Mouse (Mus musculus): ENCODE measurements around the gene Itgb2. TPM values are rescaled to one million over a fixed set of nuclear protein-coding genes. Genes with fewer than 3 reads are reported as not detected.
A peak's percentile ranks its signal among the peaks of the same experiment; 100 is the strongest.

Itgb2 gene
- polyA plus RNA-seq, 1 experiment from 2014 or later: 2.7 TPM

DNA sequence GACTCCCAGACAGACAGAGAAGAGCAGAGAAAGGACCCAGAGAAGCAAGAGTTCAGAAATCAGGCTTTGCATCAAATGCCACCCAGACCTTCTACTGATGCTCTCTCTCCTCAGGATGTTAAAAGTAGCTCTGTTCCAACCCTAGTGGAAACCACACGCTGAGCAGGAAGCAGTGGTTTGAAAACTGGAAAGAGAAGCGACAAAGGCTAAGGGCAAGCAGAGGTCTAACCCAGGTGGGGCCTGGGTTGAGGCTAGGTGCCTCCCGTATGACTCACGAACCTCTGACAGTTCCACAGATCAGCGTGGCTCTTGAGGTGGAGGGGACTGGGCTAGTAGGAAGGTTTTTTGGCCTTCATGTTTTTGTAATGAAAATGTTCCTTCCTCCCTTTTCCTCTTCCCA lies 9.6 kb upstream of the Itgb2 start:
- Histone ChIP-seq H3K9ac (replicated peaks; ENCODE audit: low read depth, low read length) (no peak overlapping the region), H3K4me1 (ENCODE audit: control insufficient read depth, insufficient read depth, low read length) (peaks cover 6% of the 10 kb centered on the region), H3K9me3 (ENCODE audit: control insufficient read depth, low read depth, low read length) (no peaks in the 10 kb centered on the region), H3K4me3 (ENCODE audit: low read depth, low read length) (no peak overlapping the region), H3K27me3 (ENCODE audit: control insufficient read depth, insufficient read depth, low read length) (no peaks in the 10 kb centered on the region), H3K36me3 (ENCODE audit: control insufficient read depth, insufficient read depth, low read length) (no peaks in the 10 kb centered on the region), H3K27ac (ENCODE audit: low read length) (no peak overlapping the region), H3K4me2 (replicated peaks; ENCODE audit: low read depth, low read length) (no peak overlapping the region)
- WGBS: 77% methylated on average over 5 of the region's 5 CpGs
- ATAC-seq (ENCODE audit: insufficient number of reproducible peaks, insufficient read depth, low FRiP score, low read depth): no peak

DNA sequence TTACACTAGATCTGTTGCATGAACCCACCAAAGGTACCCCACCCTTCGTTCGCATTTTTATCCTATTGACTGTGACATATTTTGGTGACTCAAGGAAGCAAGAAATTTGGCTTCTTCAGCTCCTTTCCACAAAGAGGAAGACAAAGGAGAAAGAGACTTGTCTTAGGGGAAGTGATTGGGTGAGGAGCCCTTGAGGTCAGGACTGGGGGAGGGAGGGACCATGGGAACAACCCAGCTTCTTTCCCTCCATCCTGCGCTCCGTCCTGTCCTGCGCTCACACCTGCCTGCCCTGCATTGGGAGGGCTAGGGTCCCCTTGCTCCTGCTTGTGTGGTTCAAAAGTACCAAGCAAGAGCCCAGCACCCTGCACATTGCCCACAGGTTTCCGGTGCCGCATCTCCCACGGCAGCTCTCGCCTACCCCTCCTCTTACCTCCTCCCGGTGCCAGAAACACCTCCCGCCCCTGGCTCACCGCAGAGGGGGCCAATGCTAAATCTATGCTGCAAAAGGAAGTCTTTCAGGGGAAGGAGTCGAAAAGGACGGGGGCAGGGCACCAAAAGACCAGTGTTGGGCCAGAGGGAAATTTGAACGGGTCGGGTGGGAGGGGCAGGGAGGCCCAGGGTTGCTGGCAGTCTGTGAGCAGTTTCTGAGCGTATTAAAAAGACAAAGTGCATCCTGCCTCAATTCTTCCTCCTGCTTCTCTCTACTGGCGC lies 7.9 kb upstream of the Itgb2 start:
- no peaks in the 10 kb centered on the region for H3K36me3 ChIP-seq (ENCODE audit: control insufficient read depth, insufficient read depth, low read length)
- H3K4me1 ChIP-seq (ENCODE audit: control insufficient read depth, insufficient read depth, low read length): no peaks in the 10 kb centered on the region; the same call in 1 of the 2 replicates
- no peaks in the 10 kb centered on the region for H3K9me3 ChIP-seq (ENCODE audit: control insufficient read depth, low read depth, low read length)
- WGBS: 15% methylated on average over 18 of the region's 18 CpGs
- no peak overlapping the region for H3K27ac ChIP-seq (ENCODE audit: low read length)
- no peak overlapping the region for H3K9ac ChIP-seq (replicated peaks; ENCODE audit: low read depth, low read length)
- H3K27me3 ChIP-seq (ENCODE audit: control insufficient read depth, insufficient read depth, low read length): no peaks in the 10 kb centered on the region
- peak overlapping the region; percentile 45 for H3K4me2 ChIP-seq (replicated peaks; ENCODE audit: low read depth, low read length)
- 0 out of 2 replicates have a peak, but pooled peaks have one; percentile 40 for ATAC-seq (ENCODE audit: insufficient number of reproducible peaks, insufficient read depth, low FRiP score, low read depth)
- H3K4me3 ChIP-seq (ENCODE audit: low read depth, low read length): 0 out of 2 replicates have a peak overlapping the region, but pooled peaks have one; percentile 14

DNA sequence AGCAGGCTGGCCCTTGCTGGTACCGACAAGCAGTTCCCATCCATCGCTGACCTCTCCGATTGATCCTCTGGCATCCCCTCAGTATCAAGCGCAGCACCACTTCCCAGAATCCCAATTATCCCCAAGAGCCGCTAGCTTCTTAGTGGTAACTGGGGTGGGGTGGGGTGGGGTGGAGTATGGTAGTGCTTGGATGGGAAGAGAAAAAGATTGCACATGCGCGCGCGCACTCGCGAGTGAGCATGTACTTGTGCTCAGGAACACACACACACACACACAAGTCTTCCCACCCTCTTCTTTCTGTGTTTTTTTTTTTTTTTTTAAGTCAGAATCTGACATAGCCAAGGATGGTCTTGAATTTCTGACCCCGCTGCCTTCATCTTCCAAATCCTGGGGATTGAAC lies 7.3 kb upstream of the Itgb2 start:
- H3K9ac ChIP-seq (replicated peaks; ENCODE audit: low read depth, low read length): no peak overlapping the region
- H3K27ac ChIP-seq (ENCODE audit: low read length): no peak overlapping the region
- no peak for ATAC-seq (ENCODE audit: insufficient number of reproducible peaks, insufficient read depth, low FRiP score, low read depth)
- H3K27me3 ChIP-seq (ENCODE audit: control insufficient read depth, insufficient read depth, low read length): no peaks in the 10 kb centered on the region
- H3K4me1 ChIP-seq (ENCODE audit: control insufficient read depth, insufficient read depth, low read length): no peaks in the 10 kb centered on the region; the same call in 1 of the 2 replicates
- 57% methylated on average over 12 of the region's 12 CpGs for WGBS
- H3K4me2 ChIP-seq (replicated peaks; ENCODE audit: low read depth, low read length): peak overlapping the region; percentile 45
- H3K4me3 ChIP-seq (ENCODE audit: low read depth, low read length): no peak overlapping the region
- H3K9me3 ChIP-seq (ENCODE audit: control insufficient read depth, low read depth, low read length): no peaks in the 10 kb centered on the region
- H3K36me3 ChIP-seq (ENCODE audit: control insufficient read depth, insufficient read depth, low read length): no peaks in the 10 kb centered on the region

DNA sequence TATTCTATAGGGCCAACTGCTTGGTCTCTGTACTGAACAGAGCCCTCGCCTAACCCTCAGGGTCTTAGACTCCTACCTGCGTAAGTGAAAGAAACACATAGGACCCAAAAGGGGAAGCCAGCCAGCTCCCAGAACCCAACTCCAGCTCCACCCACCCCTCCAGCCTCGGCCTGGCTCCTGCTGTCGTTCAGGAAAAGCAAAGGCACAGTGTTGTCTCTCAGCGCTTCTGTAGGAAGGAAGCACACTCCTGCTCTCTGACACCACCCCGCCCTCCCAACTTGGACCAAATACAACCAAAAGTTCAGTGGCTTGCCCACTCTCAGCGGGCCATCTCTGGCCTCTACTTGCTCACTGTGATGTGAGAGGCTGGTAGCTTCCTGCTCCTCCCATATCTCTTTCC lies 6.7 kb upstream of the Itgb2 start:
- ATAC-seq (ENCODE audit: insufficient number of reproducible peaks, insufficient read depth, low FRiP score, low read depth): no peak
- Histone ChIP-seq H3K4me1 (ENCODE audit: control insufficient read depth, insufficient read depth, low read length) (no peaks in the 10 kb centered on the region; the same call in 1 of the 2 replicates), H3K4me2 (replicated peaks; ENCODE audit: low read depth, low read length) (no peak overlapping the region), H3K27me3 (ENCODE audit: control insufficient read depth, insufficient read depth, low read length) (no peaks in the 10 kb centered on the region), H3K9ac (replicated peaks; ENCODE audit: low read depth, low read length) (no peak overlapping the region), H3K27ac (ENCODE audit: low read length) (no peak overlapping the region), H3K9me3 (ENCODE audit: control insufficient read depth, low read depth, low read length) (no peaks in the 10 kb centered on the region), H3K4me3 (ENCODE audit: low read depth, low read length) (no peak overlapping the region), H3K36me3 (ENCODE audit: control insufficient read depth, insufficient read depth, low read length) (no peaks in the 10 kb centered on the region)
- WGBS: 64% methylated on average over 7 of the region's 7 CpGs

DNA sequence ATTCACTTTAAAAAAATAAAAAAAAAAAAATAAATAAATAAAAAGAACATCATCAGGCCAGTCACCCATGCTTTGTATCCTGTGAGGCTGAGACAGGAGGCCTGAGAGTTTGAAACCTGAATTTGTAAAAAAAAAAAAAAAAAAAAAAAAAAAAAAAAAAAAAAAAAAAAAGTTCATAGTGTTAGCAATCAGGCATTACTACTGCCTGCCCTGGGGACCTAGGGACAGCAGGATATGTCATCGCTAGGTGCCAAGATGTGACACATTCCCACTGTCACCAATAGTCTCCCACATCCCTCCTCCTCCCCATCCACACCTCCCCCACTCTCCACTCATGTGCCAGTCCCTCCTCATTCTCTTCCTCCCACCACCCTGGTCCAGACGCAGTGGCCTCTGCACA lies 3.6 kb upstream of the Itgb2 start:
- no peak for ATAC-seq (ENCODE audit: insufficient number of reproducible peaks, insufficient read depth, low FRiP score, low read depth)
- Histone ChIP-seq H3K9ac (replicated peaks; ENCODE audit: low read depth, low read length) (no peak overlapping the region), H3K27me3 (ENCODE audit: control insufficient read depth, insufficient read depth, low read length) (no peaks in the 10 kb centered on the region), H3K4me3 (ENCODE audit: low read depth, low read length) (no peak overlapping the region), H3K9me3 (ENCODE audit: control insufficient read depth, low read depth, low read length) (no peaks in the 10 kb centered on the region), H3K4me2 (replicated peaks; ENCODE audit: low read depth, low read length) (no peak overlapping the region), H3K27ac (ENCODE audit: low read length) (no peak overlapping the region), H3K4me1 (ENCODE audit: control insufficient read depth, insufficient read depth, low read length) (no peaks in the 10 kb centered on the region; the same call in 1 of the 2 replicates), H3K36me3 (ENCODE audit: control insufficient read depth, insufficient read depth, low read length) (no peaks in the 10 kb centered on the region)
- 72% methylated on average over 2 of the region's 2 CpGs for WGBS

DNA sequence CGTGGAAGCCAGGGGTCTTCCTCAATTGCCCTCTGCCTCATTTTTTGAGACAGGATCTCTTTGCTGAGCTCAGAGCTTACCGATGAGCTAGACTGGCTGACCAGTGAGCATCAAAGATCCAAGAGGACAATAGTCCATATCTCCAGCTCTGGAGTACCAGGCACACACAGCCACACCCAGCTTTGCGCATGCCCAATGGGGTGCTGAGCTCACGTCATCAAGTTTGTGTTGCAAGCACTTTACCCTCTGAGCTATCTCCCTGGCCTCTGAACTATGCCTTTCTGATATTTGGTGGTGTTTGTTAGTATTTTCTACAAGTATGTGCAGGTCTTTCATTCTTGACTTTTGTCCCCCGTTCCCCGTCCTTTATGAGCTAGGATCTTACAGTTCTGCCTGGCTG lies 1.4 kb upstream of the Itgb2 start:
- Histone ChIP-seq H3K36me3 (ENCODE audit: control insufficient read depth, insufficient read depth, low read length) (no peaks in the 10 kb centered on the region), H3K4me3 (ENCODE audit: low read depth, low read length) (no peak overlapping the region), H3K4me2 (replicated peaks; ENCODE audit: low read depth, low read length) (no peak overlapping the region), H3K9me3 (ENCODE audit: control insufficient read depth, low read depth, low read length) (no peaks in the 10 kb centered on the region), H3K27ac (ENCODE audit: low read length) (no peak overlapping the region), H3K27me3 (ENCODE audit: control insufficient read depth, insufficient read depth, low read length) (no peaks in the 10 kb centered on the region), H3K4me1 (ENCODE audit: control insufficient read depth, insufficient read depth, low read length) (no peaks in the 10 kb centered on the region), H3K9ac (replicated peaks; ENCODE audit: low read depth, low read length) (no peak overlapping the region)
- ATAC-seq (ENCODE audit: insufficient number of reproducible peaks, insufficient read depth, low FRiP score, low read depth): no peak
- WGBS: 78% methylated on average over 6 of the region's 6 CpGs

DNA sequence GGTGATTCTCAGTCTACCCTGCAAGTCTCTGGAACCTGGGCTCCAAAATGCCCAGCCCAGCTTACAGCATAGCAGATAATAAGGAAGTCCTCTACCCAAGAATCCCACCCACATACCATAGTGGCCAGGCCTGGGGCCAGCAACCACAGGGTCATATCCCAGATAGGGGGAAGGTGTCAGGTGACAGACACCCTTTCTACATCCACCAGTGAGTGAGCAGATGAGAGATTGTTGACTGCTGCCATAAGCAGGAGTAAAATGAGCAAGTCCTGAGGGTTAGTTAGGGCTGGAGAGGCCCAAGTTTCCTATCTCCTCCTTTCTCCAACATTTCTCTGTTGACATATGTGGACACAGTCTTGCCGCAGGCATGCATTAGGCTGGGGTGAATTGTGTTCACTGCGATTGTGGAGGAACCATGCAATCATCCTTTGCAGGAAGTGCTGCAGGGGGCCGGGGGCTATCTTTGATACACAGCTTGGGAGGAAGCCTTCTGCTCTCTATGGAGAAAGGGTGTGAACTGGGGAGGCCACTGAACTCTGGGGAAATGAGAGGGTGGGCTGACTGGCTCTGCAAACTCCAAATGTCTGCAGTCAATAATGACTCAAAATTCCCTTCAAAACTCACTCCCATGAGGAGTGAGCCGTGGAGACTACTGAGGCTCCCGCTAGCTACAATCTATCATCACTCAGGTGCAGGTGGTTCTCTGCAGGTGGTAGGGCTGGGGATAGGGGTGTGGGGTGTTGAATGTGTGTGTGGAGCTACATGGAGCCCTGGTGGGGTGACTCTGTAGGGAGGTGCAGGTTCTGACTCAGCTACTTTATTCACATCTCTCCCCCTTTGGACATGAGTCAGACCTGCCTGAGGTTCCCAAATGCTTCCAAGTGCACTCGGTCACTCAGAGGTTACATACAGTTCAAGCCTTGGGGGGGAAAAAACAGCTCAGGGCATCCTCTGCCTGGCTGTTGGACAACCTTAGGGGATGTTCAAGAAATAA lies 1.3 kb downstream of the Itgb2 start:
- H3K27me3 ChIP-seq (ENCODE audit: control insufficient read depth, insufficient read depth, low read length): no peaks in the 10 kb centered on the region
- no peak overlapping the region for H3K9ac ChIP-seq (replicated peaks; ENCODE audit: low read depth, low read length)
- 64% methylated on average over 6 of the region's 6 CpGs for WGBS
- no peaks in the 10 kb centered on the region for H3K4me1 ChIP-seq (ENCODE audit: control insufficient read depth, insufficient read depth, low read length)
- ATAC-seq (ENCODE audit: insufficient number of reproducible peaks, insufficient read depth, low FRiP score, low read depth): peak; percentile 33
- H3K9me3 ChIP-seq (ENCODE audit: control insufficient read depth, low read depth, low read length): no peaks in the 10 kb centered on the region
- no peak overlapping the region for H3K27ac ChIP-seq (ENCODE audit: low read length)
- no peaks in the 10 kb centered on the region for H3K36me3 ChIP-seq (ENCODE audit: control insufficient read depth, insufficient read depth, low read length)
- H3K4me3 ChIP-seq (ENCODE audit: low read depth, low read length): no peak overlapping the region
- H3K4me2 ChIP-seq (replicated peaks; ENCODE audit: low read depth, low read length): no peak overlapping the region

DNA sequence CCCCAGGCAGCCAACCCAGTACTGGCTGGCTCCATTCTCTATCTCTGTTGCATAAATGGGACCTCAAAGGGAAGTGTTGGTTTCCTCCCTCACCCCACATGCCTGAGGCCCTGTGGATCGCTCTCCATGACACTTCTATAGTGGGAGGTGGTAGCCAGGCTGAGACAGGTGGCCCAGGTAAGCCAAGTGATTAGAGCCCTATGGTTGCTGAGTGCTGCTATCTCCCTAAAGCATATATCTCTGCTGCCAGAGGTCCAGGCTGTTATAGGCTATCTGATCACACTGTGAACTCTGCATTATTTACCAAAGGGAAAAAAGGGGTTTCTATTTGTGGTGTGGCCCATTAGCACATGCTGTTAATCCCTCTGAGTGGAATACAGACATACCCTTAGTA lies 2.0 kb downstream of the Itgb2 start:
- Histone ChIP-seq H3K9me3 (ENCODE audit: control insufficient read depth, low read depth, low read length) (no peaks in the 10 kb centered on the region), H3K36me3 (ENCODE audit: control insufficient read depth, insufficient read depth, low read length) (no peaks in the 10 kb centered on the region), H3K27ac (ENCODE audit: low read length) (no peak overlapping the region), H3K27me3 (ENCODE audit: control insufficient read depth, insufficient read depth, low read length) (no peaks in the 10 kb centered on the region), H3K4me3 (ENCODE audit: low read depth, low read length) (no peak overlapping the region), H3K4me1 (ENCODE audit: control insufficient read depth, insufficient read depth, low read length) (no peaks in the 10 kb centered on the region), H3K9ac (replicated peaks; ENCODE audit: low read depth, low read length) (no peak overlapping the region), H3K4me2 (replicated peaks; ENCODE audit: low read depth, low read length) (no peak overlapping the region)
- no peak for ATAC-seq (ENCODE audit: insufficient number of reproducible peaks, insufficient read depth, low FRiP score, low read depth)
- WGBS: 79% methylated on average over 1 of the region's 1 CpGs

Data from stomach, embryonic 14.5 days (tissue).